Mouse (Mus musculus) cerebral cortex, adult 2 months (tissue): ENCODE measurements around the gene Dtx3l.

Experiments
- WGBS: fragments of 180-500 bp; shearing (Covaris S2); methylation state at CpG from one replicate; pipeline ENCODE4 v1.1.7; 2018; 5-methylcytosine and 5-hydroxymethylcytosine counted together

Gene Dtx3l

GRCm38 (mm10) chr16:35924341-35924740, 14.6 kb downstream of the Dtx3l start:
- WGBS, result 93% methylated on average over 5 of the region's 5 CpGs

- 84% methylated on average over 7 of the region's 7 CpGs for WGBS
These were observed 15.3 kb downstream of the Dtx3l start for GRCm38 (mm10) chr16:35923546-35924198.

- WGBS, result 76% methylated on average over 3 of the region's 3 CpGs
These were observed 16.6 kb downstream of the Dtx3l start for GRCm38 (mm10) chr16:35922301-35922895.

GRCm38 (mm10) chr16:35921676-35922235, 17.2 kb downstream of the Dtx3l start:
- 89% methylated on average over 2 of the region's 2 CpGs for WGBS

- WGBS, result 76% methylated on average over 6 of the region's 6 CpGs
These were observed 20.0 kb downstream of the Dtx3l start for GRCm38 (mm10) chr16:35918721-35919543.

- WGBS, result 85% methylated on average over 5 of the region's 5 CpGs
These were observed 24.6 kb downstream of the Dtx3l start for GRCm38 (mm10) chr16:35914301-35914700.

GRCm38 (mm10) chr16:35913526-35913925, 25.4 kb downstream of the Dtx3l start:
- 71% methylated on average over 1 of the region's 1 CpGs for WGBS

GRCm38 (mm10) chr16:35911449-35911848, 27.5 kb downstream of the Dtx3l start:
- 86% methylated on average over 3 of the region's 3 CpGs for WGBS

GRCm38 (mm10) chr16:35907432-35908201, 31.3 kb downstream of the Dtx3l start:
- 72% methylated on average over 4 of the region's 4 CpGs for WGBS

GRCm38 (mm10) chr16:35906887-35907286, 32.1 kb downstream of the Dtx3l start:
- WGBS, result 86% methylated on average over 7 of the region's 7 CpGs

GRCm38 (mm10) chr16:35905819-35906485, 33.0 kb downstream of the Dtx3l start:
- WGBS, result 75% methylated on average over 6 of the region's 6 CpGs

- 97% methylated on average over 3 of the region's 3 CpGs for WGBS
These were observed 33.6 kb downstream of the Dtx3l start for GRCm38 (mm10) chr16:35905355-35905754.

- WGBS, result 83% methylated on average over 4 of the region's 4 CpGs
These were observed 34.7 kb downstream of the Dtx3l start for GRCm38 (mm10) chr16:35904121-35904736.

GRCm38 (mm10) chr16:35903014-35903640, 35.8 kb downstream of the Dtx3l start:
- 87% methylated on average over 6 of the region's 6 CpGs for WGBS

- WGBS, result 87% methylated on average over 3 of the region's 3 CpGs
These were observed 38.4 kb downstream of the Dtx3l start for GRCm38 (mm10) chr16:35900541-35900940.

- 85% methylated on average over 6 of the region's 6 CpGs for WGBS
These were observed 44.0 kb downstream of the Dtx3l start for GRCm38 (mm10) chr16:35894997-35895396.

- 37% methylated on average over 5 of the region's 5 CpGs for WGBS
These were observed 47.3 kb downstream of the Dtx3l start for GRCm38 (mm10) chr16:35891603-35892002.

- WGBS, result 78% methylated on average over 3 of the region's 3 CpGs
These were observed 48.3 kb downstream of the Dtx3l start for GRCm38 (mm10) chr16:35890645-35891044.

GRCm38 (mm10) chr16:35888910-35889309, 50.0 kb downstream of the Dtx3l start:
- WGBS, result 92% methylated on average over 5 of the region's 5 CpGs

GRCm38 (mm10) chr16:35888174-35888573, 50.8 kb downstream of the Dtx3l start:
- 86% methylated on average over 7 of the region's 7 CpGs for WGBS
